Mouse (Mus musculus) spleen, adult 2 months (tissue): ENCODE measurements around the gene Mettl21a.

ENCODE experiments used
- CTCF ChIP-seq: fragments of 200-500 bp; IDR thresholded peaks from 2 replicates; pipeline ENCODE4 v1.5.1; 2011; ENCODE audit warnings: mild to moderate bottlenecking, inconsistent platforms; ENCODE audit not compliant: insufficient read depth, insufficient read length, insufficient replicate concordance; ENCODE audit errors: extremely low read depth
- POLR2A ChIP-seq: fragments of 200-500 bp; IDR thresholded peaks from 2 replicates; pipeline ENCODE4 v1.6.1; 2011; ENCODE audit warnings: low read depth, low read length, inconsistent platforms

GRCm38 (mm10) chr1:64560105-64560504, 56.9 kb downstream of the Mettl21a start:
- no peak for TF ChIP-seq CTCF
- no peak for TF ChIP-seq POLR2A
